Comparison of ENCODE assay signal across 8 mouse cellular contexts in the genomic region with DNA sequence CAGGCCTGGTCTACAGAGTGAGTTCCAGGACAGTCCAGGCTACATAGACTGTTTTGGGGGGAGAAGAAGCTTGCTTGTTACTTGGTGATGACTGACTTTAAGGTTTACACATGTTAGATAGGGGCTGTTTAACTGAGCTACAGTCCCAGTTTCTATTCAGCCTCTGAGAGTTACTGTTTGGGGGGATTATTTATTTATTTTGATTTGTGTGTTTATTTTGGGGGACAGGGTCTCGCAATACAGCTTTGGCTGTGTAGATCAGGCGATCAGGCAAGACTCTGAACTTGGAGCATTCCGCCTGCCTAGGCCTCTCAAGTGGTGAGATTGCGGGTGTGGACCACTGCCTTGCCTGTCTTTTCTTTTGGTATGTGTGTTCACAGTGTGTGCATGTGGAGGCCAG. TPM values are rescaled to one million over a fixed set of nuclear protein-coding genes. Genes with fewer than 3 reads are reported as not detected.
A peak's percentile ranks its signal among the peaks of the same experiment; 100 is the strongest.
DNase-seq lines count a peak whose midpoint lies in the region; ATAC-seq and TF ChIP-seq lines count a peak whose summit lies in the region.

No protein-coding gene starts in this region.

- peak overlapping the region; percentile 23 for H3K4me3 ChIP-seq in cerebellum, adult 2 months (replicated peaks; ENCODE audit: insufficient read depth, low read depth, low read length)
- H3K4me3 ChIP-seq in megakaryocyte, embryonic 14.5 days (replicated peaks): peak overlapping the region; percentile 94
- H3K4me3 ChIP-seq in liver, embryonic 12.5 days: peak overlapping the region; percentile 93
- H3K4me3 ChIP-seq in stomach, postnatal 0 days (ENCODE audit: low read depth, low read length): peak overlapping the region; percentile 21

- H3K27ac ChIP-seq in cerebellum, adult 2 months (ENCODE audit: insufficient read depth, low read length): no peak overlapping the region
- peak overlapping the region; percentile 100 for H3K27ac ChIP-seq in liver, embryonic 12.5 days
- H3K27ac ChIP-seq in stomach, postnatal 0 days (replicated peaks): peak overlapping the region; percentile 35; the same call in 1 of the 2 replicates

- TF ChIP-seq POLR2A in cerebellum, adult 2 months (IDR thresholded peaks at IDR 0.05; ENCODE audit: borderline replicate concordance, insufficient read depth, low read length): no peak

- H3K4me2 ChIP-seq in liver, embryonic 12.5 days: peak overlapping the region; percentile 82
- peak overlapping the region; percentile 55 for H3K4me2 ChIP-seq in stomach, postnatal 0 days (replicated peaks; ENCODE audit: low read depth)

- no peak for DNase-seq in cerebellum, adult 2 months
- no peak for DNase-seq in stomach, postnatal 0 days (ENCODE audit: low spot score)
- no peak for DNase-seq in thymus, postnatal 14 days
- DNase-seq in cerebellum, postnatal 4 days (ENCODE audit: low spot score in 2 of 2): no peak

- no peaks in the 10 kb centered on the region for H3K9me3 ChIP-seq in megakaryocyte, embryonic 14.5 days
- no peaks in the 10 kb centered on the region for H3K9me3 ChIP-seq in liver, embryonic 12.5 days (replicated peaks)
- no peaks in the 10 kb centered on the region for H3K9me3 ChIP-seq in stomach, postnatal 0 days (ENCODE audit: control insufficient read depth, low read length)

- TF ChIP-seq EP300 in stomach, postnatal 0 days (optimal IDR thresholded peaks at IDR 0.05): no peak

- H3K4me1 ChIP-seq in cerebellum, adult 2 months (ENCODE audit: control insufficient read depth, insufficient read depth, low read length): peaks cover 5% of the 10 kb centered on the region
- peaks cover 75% of the 10 kb centered on the region for H3K4me1 ChIP-seq in megakaryocyte, embryonic 14.5 days
- peaks cover 75% of the 10 kb centered on the region for H3K4me1 ChIP-seq in liver, embryonic 12.5 days
- peaks cover 6% of the 10 kb centered on the region for H3K4me1 ChIP-seq in stomach, postnatal 0 days (replicated peaks; ENCODE audit: control insufficient read depth, insufficient read depth)

- no peak for TF ChIP-seq CTCF in cerebellum, adult 2 months (IDR thresholded peaks at IDR 0.05; ENCODE audit: borderline replicate concordance, insufficient read depth, low read depth, low read length)
- no peak for TF ChIP-seq CTCF in stomach, postnatal 0 days (IDR thresholded peaks at IDR 0.05; ENCODE audit: low read depth)

- no peak for ATAC-seq in cerebellum, adult (ENCODE audit: insufficient number of reproducible peaks, low FRiP score, low TSS enrichment)
- ATAC-seq in megakaryocyte, adult 5-6 weeks (ENCODE audit: poor library complexity, severe bottlenecking): no peak
- ATAC-seq in liver, embryonic 12.5 days: no peak
- no peak for ATAC-seq in stomach, postnatal 0 days (ENCODE audit: low FRiP score, low TSS enrichment)

- H3K36me3 ChIP-seq in megakaryocyte, embryonic 14.5 days (replicated peaks; ENCODE audit: low read length): peaks cover 26% of the 10 kb centered on the region
- H3K36me3 ChIP-seq in liver, embryonic 12.5 days: no peaks in the 10 kb centered on the region
- H3K36me3 ChIP-seq in stomach, postnatal 0 days (ENCODE audit: control insufficient read depth, insufficient read depth, low read length): no peaks in the 10 kb centered on the region

- 94% methylated on average over 4 of the region's 4 CpGs for WGBS in cerebellum, adult 2 months
- 44% methylated on average over 4 of the region's 4 CpGs for WGBS in liver, embryonic 12.5 days (ENCODE audit: insufficient replicate concordance)
- 79% methylated on average over 4 of the region's 4 CpGs for WGBS in stomach, postnatal 0 days

- no peaks in the 10 kb centered on the region for H3K27me3 ChIP-seq in cerebellum, adult 2 months (ENCODE audit: control insufficient read depth, insufficient read depth, low read length)
- no peaks in the 10 kb centered on the region for H3K27me3 ChIP-seq in megakaryocyte, embryonic 14.5 days (replicated peaks)
- no peaks in the 10 kb centered on the region for H3K27me3 ChIP-seq in liver, embryonic 12.5 days (replicated peaks)
- no peaks in the 10 kb centered on the region for H3K27me3 ChIP-seq in stomach, postnatal 0 days (ENCODE audit: control insufficient read depth, insufficient read depth, low read length)

- H3K9ac ChIP-seq in liver, embryonic 12.5 days: peak overlapping the region; percentile 97
- peak overlapping the region; percentile 2; the same call in 1 of the 2 replicates for H3K9ac ChIP-seq in stomach, postnatal 0 days (ENCODE audit: low read length)

RNA-seq across cellular contexts. Expression of gene Rabgef1, which starts 1.4 kb away (rescaled TPM):
- 43.8 and 45.0 TPM in 2 replicates for polyA plus RNA-seq in cerebellum, adult 2 months (2012; rRNA removed)
- polyA plus RNA-seq in megakaryocyte, embryonic 14.5 days (2012; ENCODE audit: insufficient read depth, low replicate concordance): 4.3 and 36.2 TPM in 2 replicates
- total RNA-seq in megakaryocyte, adult 5-6 weeks (2015): 16.8 and 19.0 TPM in 2 replicates
- total RNA-seq in megakaryocyte, adult 5-6 weeks (2017): 19.9 and 22.2 TPM in 2 replicates
- 31.9 and 34.5 TPM in 2 replicates for polyA plus RNA-seq in liver, embryonic 12.5 days (2016; fragmentation: Nextera tagmentation; extraction: Ambion mirVana)
- polyA plus RNA-seq in stomach, postnatal 0 days (2015; fragmentation: Nextera tagmentation; extraction: Ambion mirVana): 33.0 and 33.6 TPM in 2 replicates

RNA-seq across cellular contexts. Expression of gene Kctd7, which starts 28.4 kb away (rescaled TPM):
- 12.5 and 13.9 TPM in 2 replicates for polyA plus RNA-seq in cerebellum, adult 2 months (2012; rRNA removed)
- 4.7 and 5.5 TPM in 2 replicates for polyA plus RNA-seq in megakaryocyte, embryonic 14.5 days (2012; ENCODE audit: insufficient read depth, low replicate concordance)
- total RNA-seq in megakaryocyte, adult 5-6 weeks (2015): 1.0 and 1.4 TPM in 2 replicates
- 2.2 and 8.9 TPM in 2 replicates for total RNA-seq in megakaryocyte, adult 5-6 weeks (2017)
- polyA plus RNA-seq in liver, embryonic 12.5 days (2016; fragmentation: Nextera tagmentation; extraction: Ambion mirVana): 7.8 and 8.0 TPM in 2 replicates
- 2.3 and 2.4 TPM in 2 replicates for polyA plus RNA-seq in stomach, postnatal 0 days (2015; fragmentation: Nextera tagmentation; extraction: Ambion mirVana)

RNA-seq across cellular contexts. Expression of gene Tmem248, which starts 43.9 kb away (rescaled TPM):
- 35.5 and 38.1 TPM in 2 replicates for polyA plus RNA-seq in cerebellum, adult 2 months (2012; rRNA removed)
- polyA plus RNA-seq in megakaryocyte, embryonic 14.5 days (2012; ENCODE audit: insufficient read depth, low replicate concordance): 11.9 and 29.8 TPM in 2 replicates
- total RNA-seq in megakaryocyte, adult 5-6 weeks (2015): 33.7 and 36.5 TPM in 2 replicates
- total RNA-seq in megakaryocyte, adult 5-6 weeks (2017): 35.1 and 38.1 TPM in 2 replicates
- polyA plus RNA-seq in liver, embryonic 12.5 days (2016; fragmentation: Nextera tagmentation; extraction: Ambion mirVana): 45.4 and 46.4 TPM in 2 replicates
- polyA plus RNA-seq in stomach, postnatal 0 days (2015; fragmentation: Nextera tagmentation; extraction: Ambion mirVana): 33.2 and 34.4 TPM in 2 replicates

Comparison
In these comparisons a context has a peak if more than half of its experiments do, and no peak if none do; other contexts are left out.
1. H3K4me3 ChIP-seq: peak in every context shown above with its lines; median percentile 94 in megakaryocyte, embryonic 14.5 days; 93 in liver, embryonic 12.5 days; 23 in cerebellum, adult 2 months; 21 in stomach, postnatal 0 days.